Comparison of ENCODE assay signal across 8 mouse cellular contexts in genomic region chr2:35729077-35730065, GRCm38 (mm10).
DNase-seq lines count a peak whose midpoint lies in the region; ATAC-seq and TF ChIP-seq lines count a peak whose summit lies in the region.

No protein-coding gene starts in this region.

- peaks cover 2% of the 10 kb centered on the region for H3K9me3 ChIP-seq in CH12.LX (replicated peaks; ENCODE audit: low read length)
- H3K9me3 ChIP-seq in intestine, embryonic 16.5 days (ENCODE audit: control insufficient read depth, low read length), result no peaks in the 10 kb centered on the region
- no peaks in the 10 kb centered on the region for H3K9me3 ChIP-seq in liver, embryonic 16.5 days (replicated peaks; ENCODE audit: control insufficient read depth, low read length)
- no peaks in the 10 kb centered on the region for H3K9me3 ChIP-seq in neural tube, embryonic 11.5 days (ENCODE audit: control insufficient read depth, low read length)

- DNase-seq in CH12.LX (ENCODE audit: extremely low read depth), result peak; percentile 74
- DNase-seq in heart, adult 11 months, result peak; percentile 99
- peak; percentile 29 for DNase-seq in neural tube, embryonic 11.5 days (ENCODE audit: low spot score)
- DNase-seq in right cerebral cortex, adult 2 months (ENCODE audit: low spot score in 2 of 2), result no peak
- no peak for DNase-seq in layer of hippocampus, adult 18-20 months (ENCODE audit: low spot score in 2 of 2)

- H3K36me3 ChIP-seq in CH12.LX (replicated peaks in 1 of 2; ENCODE audit: control insufficient read depth in 1 of 2, insufficient read depth in 1 of 2, low read length in 1 of 2), result peaks cover 14 to 34% of the 10 kb centered on the region in 2 experiments
- H3K36me3 ChIP-seq in intestine, embryonic 16.5 days (ENCODE audit: control insufficient read depth, insufficient read depth, low read length), result peaks cover 14% of the 10 kb centered on the region
- no peaks in the 10 kb centered on the region for H3K36me3 ChIP-seq in liver, embryonic 16.5 days (ENCODE audit: control insufficient read depth, insufficient read depth)
- peaks cover 8% of the 10 kb centered on the region for H3K36me3 ChIP-seq in neural tube, embryonic 11.5 days (ENCODE audit: control insufficient read depth, insufficient read depth, low read length)

- H3K4me1 ChIP-seq in CH12.LX (ENCODE audit: control insufficient read depth in 1 of 2, insufficient read depth in 2 of 2), result peaks cover 31 to 86% of the 10 kb centered on the region in 2 experiments
- peaks cover 10% of the 10 kb centered on the region for H3K4me1 ChIP-seq in brown adipose tissue, adult 24 weeks (ENCODE audit: control insufficient read depth, insufficient read depth, insufficient read length, low read length)
- peaks cover 14% of the 10 kb centered on the region for H3K4me1 ChIP-seq in intestine, embryonic 16.5 days (ENCODE audit: control insufficient read depth, insufficient read depth, low read length)
- H3K4me1 ChIP-seq in liver, embryonic 16.5 days (ENCODE audit: control insufficient read depth, low read depth, low read length), result peaks cover 7% of the 10 kb centered on the region; the same call in 1 of the 2 replicates
- 0 out of 2 replicates have a peak, but pooled peaks cover 3% of the 10 kb centered on the region for H3K4me1 ChIP-seq in neural tube, embryonic 11.5 days (ENCODE audit: control insufficient read depth, insufficient read depth, low read length)

- H3K4me2 ChIP-seq in CH12.LX (ENCODE audit: insufficient read depth, low read depth, poor library complexity, severe bottlenecking), result peak overlapping the region; percentile 27; the same call in 1 of the 2 replicates
- H3K4me2 ChIP-seq in intestine, embryonic 16.5 days (ENCODE audit: low read depth, low read length), result no peak overlapping the region
- H3K4me2 ChIP-seq in liver, embryonic 16.5 days (ENCODE audit: low read depth, low read length), result no peak overlapping the region
- no peak overlapping the region for H3K4me2 ChIP-seq in neural tube, embryonic 11.5 days (ENCODE audit: low read depth)

- no peaks in the 10 kb centered on the region for H3K79me2 ChIP-seq in CH12.LX (replicated peaks; ENCODE audit: control insufficient read depth, extremely low read depth, insufficient read depth, poor library complexity, severe bottlenecking)

- ATAC-seq in intestine, embryonic 16.5 days, result peak; percentile 83
- ATAC-seq in liver, embryonic 16.5 days (ENCODE audit: low read depth), result peak; percentile 88
- ATAC-seq in neural tube, embryonic 11.5 days (ENCODE audit: insufficient read depth, low FRiP score, low TSS enrichment), result no peak

- 49% methylated on average over 16 of the region's 16 CpGs for WGBS in intestine, embryonic 16.5 days
- 36% methylated on average over 16 of the region's 16 CpGs for WGBS in liver, embryonic 16.5 days (ENCODE audit: insufficient replicate concordance)
- whole genome bisulfite sequencing in neural tube, embryonic 11.5 days, result 51% methylated on average over 16 of the region's 16 CpGs

- H3K4me3 ChIP-seq in CH12.LX (replicated peaks in 1 of 3; ENCODE audit: low read depth in 2 of 3, low read length in 2 of 3, poor library complexity in 1 of 3), result peak overlapping the region in 1 of 3 experiments; percentile 12
- no peak overlapping the region for H3K4me3 ChIP-seq in brown adipose tissue, adult 24 weeks (ENCODE audit: insufficient read depth, low read depth, low read length)
- H3K4me3 ChIP-seq in intestine, embryonic 16.5 days (ENCODE audit: low read length), result no peak overlapping the region
- no peak overlapping the region for H3K4me3 ChIP-seq in liver, embryonic 16.5 days (ENCODE audit: low read depth, low read length)
- H3K4me3 ChIP-seq in neural tube, embryonic 11.5 days (ENCODE audit: low read depth, low read length), result no peak overlapping the region

- no peak for TF ChIP-seq EP300 in CH12.LX (IDR thresholded peaks at IDR 0.05; ENCODE audit: low read length)

- in situ Hi-C loops in CH12.LX (cut with MboI; ENCODE audit: low pct_ligation_motif_present, low pct_unique_long_range_greater_than_20kb, low sequenced_read_pairs), result loop anchor here (5.0 to 10.0 kb wide), 3 partner anchors 77 to 185 kb away; no protein-coding TSS in a partner anchor

- TF ChIP-seq CTCF in CH12.LX (conservative IDR thresholded peaks at IDR 0.05 in 1 of 2, IDR thresholded peaks at IDR 0.05 in 1 of 2; ENCODE audit: low read depth in 2 of 2, low read length in 2 of 2), result peak in 1 of 2 experiments; percentile 67; a peak in 2 of 4 replicates

- TF ChIP-seq RAD21 in CH12.LX (IDR thresholded peaks at IDR 0.05; ENCODE audit: low read depth, low read length), result peak; percentile 60

- no peak overlapping the region for H3K9ac ChIP-seq in CH12.LX (ENCODE audit: insufficient read depth, low read depth)
- H3K9ac ChIP-seq in intestine, embryonic 16.5 days (ENCODE audit: low read depth, low read length), result peak overlapping the region; percentile 48; the same call in 1 of the 2 replicates
- no peak overlapping the region for H3K9ac ChIP-seq in liver, embryonic 16.5 days (ENCODE audit: low read depth, low read length)
- H3K9ac ChIP-seq in neural tube, embryonic 11.5 days (ENCODE audit: low read length), result no peak overlapping the region

- H3K27me3 ChIP-seq in CH12.LX (replicated peaks), result no peaks in the 10 kb centered on the region
- H3K27me3 ChIP-seq in intestine, embryonic 16.5 days (replicated peaks; ENCODE audit: control insufficient read depth, insufficient read depth, low read length), result no peaks in the 10 kb centered on the region
- H3K27me3 ChIP-seq in liver, embryonic 16.5 days (ENCODE audit: control insufficient read depth, insufficient read depth, low read depth, low read length), result no peaks in the 10 kb centered on the region
- H3K27me3 ChIP-seq in neural tube, embryonic 11.5 days (ENCODE audit: control insufficient read depth, insufficient read depth, low read length), result no peaks in the 10 kb centered on the region

- dilution Hi-C loops in CH12.LX (cut with MboI; ENCODE audit: extremely low pct_ligation_motif_present, extremely low pct_unique_long_range_greater_than_20kb, low sequenced_read_pairs), result no loop called here

- peak overlapping the region; percentile 83 for H3K27ac ChIP-seq in CH12.LX (ENCODE audit: insufficient read depth, low read depth)
- peak overlapping the region; percentile 47 for H3K27ac ChIP-seq in brown adipose tissue, adult 24 weeks (replicated peaks; ENCODE audit: low read depth, low read length)
- peak overlapping the region; percentile 63 for H3K27ac ChIP-seq in intestine, embryonic 16.5 days (ENCODE audit: low read length)
- peak overlapping the region; percentile 8; the same call in 1 of the 2 replicates for H3K27ac ChIP-seq in liver, embryonic 16.5 days (ENCODE audit: low read length)
- no peak overlapping the region for H3K27ac ChIP-seq in neural tube, embryonic 11.5 days (ENCODE audit: low read depth, low read length)

- no peak for TF ChIP-seq POLR2A in CH12.LX (IDR thresholded peaks at IDR 0.05; ENCODE audit: low read depth, low read length)

TF ChIP-seq in CH12.LX, 34 proteins besides CTCF, POLR2A, EP300 and RAD21 (continues in another document):
- 0 out of 2 replicates have a peak, but pooled peaks have one; percentile 20 for TF ChIP-seq RCOR1 (conservative IDR thresholded peaks at IDR 0.05; ENCODE audit: low read depth, low read length)
- peak; percentile 59; the same call in 1 of the 2 replicates for TF ChIP-seq SIN3A (IDR thresholded peaks at IDR 0.05; ENCODE audit: low read length)
- TF ChIP-seq NELFE (IDR thresholded peaks at IDR 0.05; ENCODE audit: low read depth, low read length), result no peak
- TF ChIP-seq UBTF (IDR thresholded peaks at IDR 0.05; ENCODE audit: low read depth, low read length), result no peak
- no peak for TF ChIP-seq MAFK (IDR thresholded peaks at IDR 0.05; ENCODE audit: insufficient replicate concordance, low read length)
- no peak for TF ChIP-seq HCFC1 (IDR thresholded peaks at IDR 0.05; ENCODE audit: low read depth, low read length)
- TF ChIP-seq ZMIZ1 (IDR thresholded peaks at IDR 0.05; ENCODE audit: low read depth, low read length), result no peak
- TF ChIP-seq BHLHE40 (IDR thresholded peaks at IDR 0.05; ENCODE audit: low read depth, low read length), result peak; percentile 18; the same call in 1 of the 2 replicates
- TF ChIP-seq ZNF384 (IDR thresholded peaks at IDR 0.05; ENCODE audit: low read depth, low read length), result no peak
- no peak for TF ChIP-seq MAX (IDR thresholded peaks at IDR 0.05; ENCODE audit: low read length)
- TF ChIP-seq ZC3H11A (IDR thresholded peaks at IDR 0.05; ENCODE audit: low read depth, low read length), result no peak
- TF ChIP-seq NRF1 (IDR thresholded peaks at IDR 0.05; ENCODE audit: low read depth, low read length), result no peak
- TF ChIP-seq USF2 (conservative IDR thresholded peaks at IDR 0.05; ENCODE audit: low read depth, low read length), result no peak
- TF ChIP-seq TBP (conservative IDR thresholded peaks at IDR 0.05; ENCODE audit: low read depth, low read length), result no peak
- no peak for TF ChIP-seq GABPA (IDR thresholded peaks at IDR 0.05; ENCODE audit: insufficient replicate concordance, low read depth, low read length)
- no peak for TF ChIP-seq USF1 (IDR thresholded peaks at IDR 0.05; ENCODE audit: low read depth, low read length)
- TF ChIP-seq JUND (conservative IDR thresholded peaks at IDR 0.05; ENCODE audit: low read depth, low read length), result no peak
- TF ChIP-seq MAZ (IDR thresholded peaks at IDR 0.05; ENCODE audit: low read depth, low read length), result peak; percentile 88
- TF ChIP-seq MEF2A (IDR thresholded peaks at IDR 0.05; ENCODE audit: borderline replicate concordance, low read depth, low read length), result peak; percentile 55; the same call in 1 of the 2 replicates
- TF ChIP-seq ETS1 (conservative IDR thresholded peaks at IDR 0.05; ENCODE audit: low read depth, low read length), result peak; percentile 52
- TF ChIP-seq MXI1 (IDR thresholded peaks at IDR 0.05; ENCODE audit: low read depth, low read length), result peak; percentile 54; the same call in 1 of the 2 replicates
- no peak for TF ChIP-seq KAT2A (IDR thresholded peaks at IDR 0.05; ENCODE audit: insufficient replicate concordance, low read length)
- no peak for TF ChIP-seq JUN (IDR thresholded peaks at IDR 0.05; ENCODE audit: insufficient read depth, low read depth, low read length)
- TF ChIP-seq ZKSCAN1 (IDR thresholded peaks at IDR 0.05; ENCODE audit: borderline replicate concordance, low read depth, low read length), result no peak
- 0 out of 2 replicates have a peak, but pooled peaks have one; percentile 24 for TF ChIP-seq ELF1 (IDR thresholded peaks at IDR 0.05; ENCODE audit: low read depth, low read length)
- no peak for TF ChIP-seq MYC (IDR thresholded peaks at IDR 0.05; ENCODE audit: low read depth, low read length)
- TF ChIP-seq SMC3 (IDR thresholded peaks at IDR 0.05; ENCODE audit: low read depth, low read length), result peak; percentile 68
- no peak for TF ChIP-seq CHD2 (IDR thresholded peaks at IDR 0.05; ENCODE audit: low read length)
- TF ChIP-seq E2F4 (IDR thresholded peaks at IDR 0.05; ENCODE audit: insufficient replicate concordance, low read depth, low read length), result no peak
- peak; percentile 64 for TF ChIP-seq IRF4 (IDR thresholded peaks at IDR 0.05; ENCODE audit: low read depth, low read length)

Comparison
In these comparisons a context has a peak if more than half of its experiments do, and no peak if none do; other contexts are left out.
1. DNase-seq: peak in CH12.LX (single experiment), heart, adult 11 months (single experiment) and neural tube, embryonic 11.5 days (single experiment); none in right cerebral cortex, adult 2 months (0 of 2) and layer of hippocampus, adult 18-20 months (0 of 2).